Mouse (Mus musculus) frontal cortex, postnatal 25 days (tissue): ENCODE results near the gene Ublcp1.

Experiments
- DNase-seq, 2 experiments: peaks; one replicate each; pipeline ENCODE4 v3.0.0; 2022; ENCODE audit warnings: low spot score in 2 of 2

The Ublcp1 gene

DNA sequence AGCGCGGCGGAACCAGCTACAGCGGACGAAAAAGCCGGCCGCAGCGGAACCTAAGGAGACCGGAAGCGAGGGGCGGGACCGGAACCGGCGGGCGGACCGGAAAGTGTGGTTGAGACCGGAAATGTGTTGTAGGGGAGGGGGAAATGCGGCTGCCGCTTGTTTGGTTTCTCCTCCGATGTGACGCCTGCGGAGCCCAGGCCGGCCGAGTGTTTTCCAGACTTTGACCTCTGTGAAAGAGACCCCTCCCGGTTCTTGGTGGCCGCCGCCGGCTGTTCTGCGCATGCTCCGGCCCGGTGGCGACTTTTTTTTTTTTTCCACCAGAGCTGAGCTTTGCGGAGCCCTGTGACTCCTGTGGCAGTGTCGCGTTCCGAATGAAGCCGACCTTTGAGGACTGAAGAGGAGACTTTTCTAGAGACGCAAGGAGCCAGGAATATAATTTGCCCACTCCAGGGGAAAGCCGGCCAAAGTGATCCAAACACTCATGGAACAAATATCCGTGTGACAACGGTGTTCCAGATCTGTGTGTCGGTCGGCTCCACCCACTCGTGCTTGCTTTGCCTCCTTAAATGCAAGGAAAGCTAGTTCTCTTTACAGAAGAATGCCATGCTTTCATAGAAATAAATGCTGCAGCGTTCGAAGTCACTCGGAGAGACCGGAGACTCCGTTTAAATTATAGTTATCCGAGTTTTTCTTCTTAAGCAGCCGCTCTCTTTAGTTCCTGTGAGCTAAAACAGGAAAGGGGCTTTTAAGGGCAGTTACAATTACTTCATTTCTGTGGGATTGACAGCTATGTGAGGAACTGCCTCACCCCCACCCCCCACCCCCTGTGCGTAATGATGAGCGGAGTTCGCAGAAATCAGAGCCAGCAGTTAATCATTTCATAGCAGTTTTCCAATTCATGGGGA lies at the start of gene Ublcp1:
Ublcp1 (minus strand) TSS at position 67 of the 905 bp plus-strand sequence.
- DNase-seq: peak; percentile 87 to 89

DNA sequence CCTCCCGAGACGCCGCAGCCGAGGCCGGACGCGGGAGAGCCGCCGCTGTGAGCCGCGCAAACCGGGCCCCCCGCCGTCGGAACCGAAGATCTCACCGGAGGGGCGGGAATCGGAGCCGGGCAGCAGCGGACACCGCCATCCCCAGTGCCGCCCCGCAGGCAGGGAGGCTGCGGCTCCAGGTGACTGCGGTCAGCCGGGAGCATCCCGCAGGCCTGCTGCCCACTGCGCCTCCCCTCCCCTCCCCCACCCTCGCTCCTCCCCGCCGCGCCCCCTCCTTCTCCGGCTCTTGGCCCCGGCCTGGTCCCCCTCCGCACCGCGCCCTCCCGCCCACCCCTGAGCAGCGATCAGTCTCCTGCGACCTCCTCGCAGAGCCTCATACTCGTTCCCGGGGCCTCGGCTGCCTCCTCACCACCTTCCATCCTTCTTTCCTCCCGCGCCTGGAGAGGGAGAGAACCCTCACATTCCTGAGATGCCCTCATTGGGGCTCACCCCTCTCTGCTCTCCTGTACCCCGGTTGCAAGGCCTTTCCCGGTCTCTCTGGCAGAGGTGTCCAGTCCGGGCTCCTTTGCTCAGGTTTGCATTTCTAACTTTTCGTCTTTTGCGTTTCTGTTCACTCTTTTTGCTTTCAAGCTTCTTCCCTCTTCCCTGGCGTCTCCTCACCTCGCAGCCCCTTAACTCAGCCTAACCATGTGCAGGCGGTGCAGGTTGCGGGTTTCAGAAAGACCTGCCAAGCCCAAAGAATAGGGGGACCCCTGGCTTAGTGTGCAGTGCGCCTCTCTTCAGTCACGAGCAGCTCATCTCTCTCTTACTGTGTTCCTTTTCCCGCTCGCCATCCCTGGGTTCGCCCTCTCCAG lies 49.0 kb upstream of the Ublcp1 start:
- no peak for DNase-seq

- peak; percentile 68 to 71 for DNase-seq
These were observed 48.2 kb upstream of the Ublcp1 start, which contains the start of gene Rnf145 for GRCm38 (mm10) chr11:44518281-44519095. Rnf145 (plus strand) TSS chr11:44518964.

DNA sequence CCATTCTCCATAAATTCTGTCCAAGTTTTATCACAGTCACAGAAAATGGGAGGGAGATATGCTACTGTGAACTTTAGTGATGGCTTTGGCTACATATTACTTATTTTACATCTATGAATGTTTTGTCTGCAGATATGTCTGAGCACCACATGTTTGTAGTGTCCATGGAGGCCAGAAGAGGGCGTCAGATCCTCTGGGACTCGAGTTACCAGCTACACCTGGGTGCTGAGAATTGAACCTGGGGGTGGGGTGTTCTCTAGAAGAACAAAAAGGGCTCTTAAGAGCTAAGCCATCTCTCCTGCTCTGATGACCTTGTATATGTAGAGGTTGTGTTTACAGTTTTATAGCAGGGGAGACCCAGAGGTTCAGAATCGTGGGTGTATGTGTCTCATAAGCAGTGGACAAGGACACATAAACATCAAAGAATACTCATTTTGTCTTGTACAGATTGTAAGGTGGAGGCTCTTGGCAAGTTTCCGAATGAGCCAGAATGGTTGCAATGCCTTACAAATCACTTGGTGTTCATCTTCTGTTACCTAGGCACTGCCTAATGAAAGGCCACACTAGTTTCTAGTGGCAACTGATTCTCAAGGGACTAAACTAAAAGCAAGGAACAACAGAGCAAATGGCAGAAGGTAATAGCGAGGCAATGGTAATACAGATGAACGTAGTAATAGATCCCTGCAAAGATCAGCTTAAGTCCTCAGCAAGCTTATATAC lies 47.4 kb upstream of the Ublcp1 start:
- no peak for DNase-seq

GRCm38 (mm10) chr11:44516362-44516761 lies 46.1 kb upstream of the Ublcp1 start:
- no peak for DNase-seq

- no peak for DNase-seq
These were observed 44.4 kb upstream of the Ublcp1 start for GRCm38 (mm10) chr11:44514666-44515065.

- no peak for DNase-seq
These were observed 42.7 kb upstream of the Ublcp1 start for GRCm38 (mm10) chr11:44513026-44513422.

DNA sequence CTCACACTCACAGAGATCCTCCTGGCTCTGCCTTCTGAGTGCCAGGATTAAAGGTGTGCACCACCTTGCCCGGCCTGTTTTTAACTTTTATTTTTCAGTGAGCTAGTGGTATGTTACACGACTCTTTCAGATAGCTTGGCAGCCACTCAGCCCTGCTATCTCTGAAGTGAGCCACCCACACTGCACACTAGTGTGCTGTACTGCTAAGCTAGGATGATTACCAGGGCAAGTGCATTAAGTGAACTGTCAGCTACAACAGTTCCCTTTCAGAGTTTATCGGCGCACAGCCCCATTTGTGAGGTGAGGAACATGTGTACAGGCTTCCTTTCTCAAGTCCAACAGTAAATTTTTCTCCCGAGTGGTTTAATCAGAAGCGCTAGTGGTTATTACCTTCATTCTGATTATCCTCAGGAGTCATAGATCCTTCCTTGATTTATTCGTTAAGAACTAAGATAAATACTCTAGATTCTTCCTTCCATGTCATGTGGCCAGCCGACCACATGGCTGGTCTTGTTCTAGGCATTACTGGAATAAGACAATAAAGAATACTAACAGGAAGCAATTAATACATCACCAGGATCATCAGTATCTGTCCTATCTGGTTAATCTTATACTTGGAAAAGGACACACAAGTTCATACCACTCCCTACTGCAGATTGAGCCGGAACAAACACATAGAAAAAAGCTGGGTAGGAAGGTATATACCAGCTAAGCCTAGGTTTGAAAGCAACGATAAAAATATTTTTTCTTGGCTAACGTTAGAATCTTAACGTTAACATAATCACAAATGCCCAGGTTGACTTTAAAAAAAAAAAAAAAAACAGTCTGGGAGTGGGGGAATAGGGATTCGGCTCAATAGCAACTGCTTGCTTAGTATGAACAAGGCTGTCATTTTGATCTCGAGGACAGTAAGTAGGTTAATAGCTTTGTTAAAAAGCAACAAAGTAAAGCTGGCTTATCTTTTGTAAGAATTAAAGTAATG lies 42.0 kb upstream of the Ublcp1 start:
- DNase-seq: no peak

DNA sequence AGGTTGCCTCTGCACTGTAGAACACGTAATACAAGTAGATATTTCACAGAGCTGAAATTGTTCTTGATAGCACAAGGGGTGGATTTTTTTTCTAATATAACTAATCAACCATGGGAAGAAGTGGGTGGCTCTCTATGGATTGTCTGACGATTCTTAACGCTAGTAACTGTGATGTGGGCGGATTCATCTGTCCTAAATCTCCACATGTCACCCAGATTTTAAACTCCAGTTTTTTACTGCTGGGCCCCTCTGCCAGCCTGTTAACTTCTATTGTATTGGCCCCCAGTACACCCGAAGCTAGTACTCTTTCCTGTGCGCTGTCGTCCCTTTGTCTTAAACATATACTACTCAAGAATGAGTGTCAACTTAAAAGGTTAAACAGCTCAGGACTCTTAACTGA lies 40.1 kb upstream of the Ublcp1 start:
- no peak for DNase-seq

- no peak for DNase-seq
These were observed 39.6 kb upstream of the Ublcp1 start for GRCm38 (mm10) chr11:44509906-44510305.

GRCm38 (mm10) chr11:44508876-44509275 lies 38.6 kb upstream of the Ublcp1 start:
- DNase-seq: no peak

DNA sequence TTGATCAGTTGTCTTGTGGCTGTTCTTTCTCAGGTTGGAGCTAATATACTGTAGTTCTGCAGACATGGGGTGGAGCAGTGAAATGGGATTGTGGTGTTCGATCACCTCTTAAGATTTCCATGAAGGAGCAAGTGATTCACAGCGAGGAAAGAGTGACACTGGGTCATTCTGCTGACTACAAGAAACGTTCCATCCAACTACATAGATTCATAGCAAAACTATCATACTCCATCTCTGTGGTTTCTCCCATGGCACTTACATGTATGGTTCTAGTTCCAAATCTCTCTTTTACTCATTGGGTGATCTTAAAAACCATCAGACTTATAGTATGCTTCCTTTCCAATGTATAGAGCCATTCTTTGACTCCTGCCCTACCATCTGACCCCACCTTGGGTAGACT lies 34.5 kb upstream of the Ublcp1 start:
- DNase-seq: no peak

GRCm38 (mm10) chr11:44504146-44504545 lies 33.8 kb upstream of the Ublcp1 start:
- no peak for DNase-seq

GRCm38 (mm10) chr11:44502931-44503330 lies 32.6 kb upstream of the Ublcp1 start:
- no peak for DNase-seq

- DNase-seq: no peak
These were observed 31.2 kb upstream of the Ublcp1 start for GRCm38 (mm10) chr11:44501477-44501876.

DNA sequence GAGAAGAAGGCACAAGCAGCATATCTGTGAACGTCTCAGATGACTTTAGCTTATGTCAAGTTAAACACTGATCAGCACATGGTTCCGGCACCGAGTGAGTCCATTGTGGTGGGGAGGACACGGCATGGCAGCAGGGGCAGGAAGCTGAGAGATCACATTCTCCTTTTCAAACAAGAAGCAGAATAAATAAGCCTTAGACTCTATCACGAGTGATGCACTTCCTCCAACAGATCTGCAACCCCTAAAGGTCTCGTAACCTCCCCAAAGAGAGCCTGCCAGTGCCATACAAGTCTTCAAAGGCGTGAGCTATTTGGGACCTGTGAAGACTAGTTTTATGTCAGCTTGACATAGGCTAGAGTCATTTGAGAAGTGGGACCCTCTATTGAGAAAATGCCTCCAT lies 30.7 kb upstream of the Ublcp1 start:
- DNase-seq: no peak

DNA sequence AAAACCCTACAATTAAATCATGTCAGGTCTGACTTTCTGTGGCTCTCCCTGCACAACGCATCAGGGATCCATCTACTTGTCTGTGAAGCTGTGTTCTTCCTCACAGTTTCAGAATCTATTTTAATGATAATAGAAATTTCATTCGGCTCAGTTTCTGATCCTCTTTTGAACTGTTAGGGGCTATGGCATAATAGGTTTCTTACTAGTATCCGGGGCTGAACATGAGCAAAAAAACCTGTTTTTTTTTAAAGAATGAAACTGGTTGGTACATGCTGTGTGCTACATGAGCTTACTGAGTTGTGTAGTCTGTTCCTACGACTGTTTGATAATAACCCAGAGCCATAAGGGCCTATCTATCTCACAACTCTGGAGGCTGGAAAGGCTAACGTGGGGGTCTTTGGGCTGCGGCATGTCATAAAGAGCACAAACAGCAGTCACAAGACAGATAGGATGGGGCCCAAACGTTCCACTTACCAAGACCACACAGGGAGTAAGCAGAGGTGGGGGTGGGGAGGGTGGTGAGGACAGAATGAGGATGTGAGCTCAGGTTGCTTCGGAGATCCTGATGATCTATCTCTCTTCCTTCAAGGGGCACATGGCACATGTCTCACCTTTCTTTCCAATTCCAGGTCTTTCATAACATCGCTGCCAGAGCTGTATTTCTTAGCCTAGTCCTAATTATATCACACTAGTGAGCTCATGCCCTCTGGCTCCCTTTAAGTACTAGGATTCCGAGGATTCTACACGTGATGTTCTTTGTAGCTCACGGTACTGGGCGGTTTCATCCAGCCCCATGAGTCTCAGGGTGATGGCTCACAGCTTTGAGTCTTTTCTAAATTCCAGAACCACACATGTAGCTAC lies 28.3 kb upstream of the Ublcp1 start:
- no peak for DNase-seq

DNA sequence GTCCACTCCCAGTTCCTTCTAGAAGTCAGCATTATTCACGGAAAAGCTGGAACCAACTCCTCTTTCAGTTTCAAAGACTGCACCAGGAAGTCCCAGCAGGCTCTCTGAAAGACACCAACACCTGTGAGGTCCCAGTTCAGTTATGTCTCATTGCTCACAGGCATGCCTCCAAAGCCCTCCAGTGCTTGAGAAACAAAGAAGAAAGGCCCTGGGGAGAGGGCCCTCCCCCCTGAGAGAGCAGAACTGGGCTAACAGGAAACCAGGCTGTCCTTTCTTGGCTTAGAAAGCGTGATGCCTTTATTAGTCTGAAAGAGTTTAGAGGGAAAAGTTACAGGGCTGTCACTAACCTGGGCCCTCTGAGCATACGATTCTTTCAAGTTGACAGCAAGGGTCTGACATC lies 25.9 kb upstream of the Ublcp1 start:
- DNase-seq: no peak
